Mouse (Mus musculus) olfactory bulb, adult 2 months (tissue): ENCODE results near the gene Fgfr2.

ENCODE experiments used
- CTCF ChIP-seq: fragments of 200-500 bp; IDR thresholded peaks from 2 replicates; pipeline ENCODE4 v1.5.1; 2012; ENCODE audit warnings: low read depth, mild to moderate bottlenecking, low read length, moderate library complexity; ENCODE audit not compliant: insufficient read depth
- POLR2A ChIP-seq: fragments of 200-500 bp; IDR thresholded peaks from 2 replicates; pipeline ENCODE4 v1.6.1; 2012; ENCODE audit warnings: mild to moderate bottlenecking, low read depth, low read length, moderate library complexity; ENCODE audit not compliant: insufficient read depth

DNA sequence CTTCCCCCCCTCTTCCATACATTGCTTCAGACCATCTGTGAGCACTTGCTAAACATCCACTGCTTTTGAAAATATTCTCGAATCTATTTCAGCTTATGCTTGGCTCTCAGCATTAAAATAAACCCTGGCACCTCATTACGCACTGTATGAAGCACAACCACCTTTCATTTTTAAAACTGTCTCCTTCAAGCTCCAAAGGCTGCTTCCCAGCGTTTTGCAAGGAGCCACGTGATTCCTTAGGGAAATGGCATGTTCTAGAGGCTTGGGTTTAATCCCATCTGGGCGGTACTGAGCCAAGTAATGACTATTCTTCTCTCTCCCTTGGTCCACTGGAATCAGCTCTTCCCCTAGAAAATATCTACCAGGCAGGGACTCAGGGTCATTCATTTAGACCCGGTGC lies 1305.2 kb downstream of the Fgfr2 start:
- TF ChIP-seq CTCF (no peak), POLR2A (no peak)
